Mouse (Mus musculus): Measurements from ENCODE around the gene 4930442H23Rik. TPM values are rescaled to one million over a fixed set of nuclear protein-coding genes. Genes with fewer than 3 reads are reported as not detected.

4930442H23Rik gene
- polyA plus RNA-seq, 1 experiment from 2014 or later = not detected

GRCm38 (mm10) chr10:81192270-81192967, 8.8 kb upstream of the 4930442H23Rik start:
- no peaks in the 10 kb centered on the region for H3K27me3 ChIP-seq (ENCODE audit: control insufficient read depth, insufficient read depth, low read length)
- peak overlapping the region; percentile 56 for H3K4me3 ChIP-seq (ENCODE audit: low read depth, low read length)
- WGBS = under 1% methylated on average over 92 of the region's 93 CpGs
- no peaks in the 10 kb centered on the region for H3K9me3 ChIP-seq (ENCODE audit: control insufficient read depth, low read length)
- H3K27ac ChIP-seq (ENCODE audit: low read depth, low read length) = peak overlapping the region; percentile 97
- peaks cover 12% of the 10 kb centered on the region for H3K36me3 ChIP-seq (ENCODE audit: control insufficient read depth, insufficient read depth, low read length)
- peak; percentile 87 for ATAC-seq (ENCODE audit: low read depth)
- H3K4me1 ChIP-seq (ENCODE audit: control insufficient read depth, insufficient read depth, low read length) = peaks cover 5% of the 10 kb centered on the region
- H3K4me2 ChIP-seq (ENCODE audit: low read depth, low read length) = peak overlapping the region; percentile 98
- H3K9ac ChIP-seq (replicated peaks; ENCODE audit: low read depth, low read length) = peak overlapping the region; percentile 78

GRCm38 (mm10) chr10:81191342-81191982, 7.8 kb upstream of the 4930442H23Rik start:
- Histone ChIP-seq H3K4me1 (ENCODE audit: control insufficient read depth, insufficient read depth, low read length) (peaks cover 5% of the 10 kb centered on the region), H3K4me2 (ENCODE audit: low read depth, low read length) (peak overlapping the region; percentile 98), H3K27ac (ENCODE audit: low read depth, low read length) (peak overlapping the region; percentile 97), H3K27me3 (ENCODE audit: control insufficient read depth, insufficient read depth, low read length) (no peaks in the 10 kb centered on the region), H3K9ac (replicated peaks; ENCODE audit: low read depth, low read length) (no peak overlapping the region), H3K9me3 (ENCODE audit: control insufficient read depth, low read length) (no peaks in the 10 kb centered on the region), H3K4me3 (ENCODE audit: low read depth, low read length) (peak overlapping the region; percentile 56), H3K36me3 (ENCODE audit: control insufficient read depth, insufficient read depth, low read length) (peaks cover 16% of the 10 kb centered on the region)
- ATAC-seq (ENCODE audit: low read depth) = no peak
- 92% methylated on average over 18 of the region's 18 CpGs for WGBS

- Histone ChIP-seq H3K4me1 (ENCODE audit: control insufficient read depth, insufficient read depth, low read length) (peaks cover 5% of the 10 kb centered on the region), H3K9me3 (ENCODE audit: control insufficient read depth, low read length) (no peaks in the 10 kb centered on the region), H3K4me3 (ENCODE audit: low read depth, low read length) (no peak overlapping the region), H3K9ac (replicated peaks; ENCODE audit: low read depth, low read length) (no peak overlapping the region), H3K36me3 (ENCODE audit: control insufficient read depth, insufficient read depth, low read length) (peaks cover 16% of the 10 kb centered on the region), H3K27ac (ENCODE audit: low read depth, low read length) (no peak overlapping the region), H3K27me3 (ENCODE audit: control insufficient read depth, insufficient read depth, low read length) (no peaks in the 10 kb centered on the region), H3K4me2 (ENCODE audit: low read depth, low read length) (no peak overlapping the region)
- ATAC-seq (ENCODE audit: low read depth) = no peak
- 68% methylated on average over 6 of the region's 6 CpGs for WGBS
These were observed 7.3 kb upstream of the 4930442H23Rik start for GRCm38 (mm10) chr10:81190912-81191321.

GRCm38 (mm10) chr10:81190236-81190911, 6.7 kb upstream of the 4930442H23Rik start:
- WGBS = 70% methylated on average over 31 of the region's 31 CpGs
- H3K4me3 ChIP-seq (ENCODE audit: low read depth, low read length) = no peak overlapping the region
- H3K4me2 ChIP-seq (ENCODE audit: low read depth, low read length) = no peak overlapping the region
- no peak overlapping the region for H3K27ac ChIP-seq (ENCODE audit: low read depth, low read length)
- no peaks in the 10 kb centered on the region for H3K9me3 ChIP-seq (ENCODE audit: control insufficient read depth, low read length)
- H3K9ac ChIP-seq (replicated peaks; ENCODE audit: low read depth, low read length) = no peak overlapping the region
- ATAC-seq (ENCODE audit: low read depth) = no peak
- H3K27me3 ChIP-seq (ENCODE audit: control insufficient read depth, insufficient read depth, low read length) = no peaks in the 10 kb centered on the region
- peaks cover 5% of the 10 kb centered on the region for H3K4me1 ChIP-seq (ENCODE audit: control insufficient read depth, insufficient read depth, low read length)
- peaks cover 16% of the 10 kb centered on the region for H3K36me3 ChIP-seq (ENCODE audit: control insufficient read depth, insufficient read depth, low read length)

GRCm38 (mm10) chr10:81189821-81190220, 6.2 kb upstream of the 4930442H23Rik start:
- Histone ChIP-seq H3K4me1 (ENCODE audit: control insufficient read depth, insufficient read depth, low read length) (peaks cover 5% of the 10 kb centered on the region), H3K27ac (ENCODE audit: low read depth, low read length) (no peak overlapping the region), H3K4me3 (ENCODE audit: low read depth, low read length) (no peak overlapping the region), H3K4me2 (ENCODE audit: low read depth, low read length) (no peak overlapping the region), H3K36me3 (ENCODE audit: control insufficient read depth, insufficient read depth, low read length) (peaks cover 16% of the 10 kb centered on the region), H3K27me3 (ENCODE audit: control insufficient read depth, insufficient read depth, low read length) (no peaks in the 10 kb centered on the region), H3K9ac (replicated peaks; ENCODE audit: low read depth, low read length) (no peak overlapping the region), H3K9me3 (ENCODE audit: control insufficient read depth, low read length) (no peaks in the 10 kb centered on the region)
- ATAC-seq (ENCODE audit: low read depth) = no peak
- WGBS = 79% methylated on average over 26 of the region's 26 CpGs

GRCm38 (mm10) chr10:81187161-81187560, 3.5 kb upstream of the 4930442H23Rik start:
- ATAC-seq (ENCODE audit: low read depth) = no peak
- no peaks in the 10 kb centered on the region for H3K27me3 ChIP-seq (ENCODE audit: control insufficient read depth, insufficient read depth, low read length)
- no peak overlapping the region for H3K4me2 ChIP-seq (ENCODE audit: low read depth, low read length)
- WGBS = 94% methylated on average over 9 of the region's 9 CpGs
- no peak overlapping the region for H3K4me3 ChIP-seq (ENCODE audit: low read depth, low read length)
- peaks cover 19% of the 10 kb centered on the region for H3K36me3 ChIP-seq (ENCODE audit: control insufficient read depth, insufficient read depth, low read length)
- no peak overlapping the region for H3K9ac ChIP-seq (replicated peaks; ENCODE audit: low read depth, low read length)
- H3K9me3 ChIP-seq (ENCODE audit: control insufficient read depth, low read length) = no peaks in the 10 kb centered on the region
- no peak overlapping the region for H3K27ac ChIP-seq (ENCODE audit: low read depth, low read length)
- H3K4me1 ChIP-seq (ENCODE audit: control insufficient read depth, insufficient read depth, low read length) = peaks cover 7% of the 10 kb centered on the region

GRCm38 (mm10) chr10:81184765-81185164, 1.1 kb upstream of the 4930442H23Rik start:
- 60% methylated on average over 4 of the region's 4 CpGs for WGBS
- H3K36me3 ChIP-seq (ENCODE audit: control insufficient read depth, insufficient read depth, low read length) = peaks cover 34% of the 10 kb centered on the region
- no peak overlapping the region for H3K9ac ChIP-seq (replicated peaks; ENCODE audit: low read depth, low read length)

GRCm38 (mm10) chr10:81182336-81183333, 1.0 kb downstream of the 4930442H23Rik start, which contains the start of gene Dapk3:
TSS of gene Dapk3 (plus strand) at chr10:81183005.
- no peaks in the 10 kb centered on the region for H3K27me3 ChIP-seq (ENCODE audit: control insufficient read depth, insufficient read depth, low read length)
- no peaks in the 10 kb centered on the region for H3K9me3 ChIP-seq (ENCODE audit: control insufficient read depth, low read length)
- H3K4me2 ChIP-seq (ENCODE audit: low read depth, low read length) = peak within 1 kb of the TSS; percentile 62
- peak; percentile 94 for ATAC-seq (ENCODE audit: low read depth)
- peaks cover 15% of the 10 kb centered on the region for H3K4me1 ChIP-seq (ENCODE audit: control insufficient read depth, insufficient read depth, low read length)
- 4% methylated on average over 53 of the region's 53 CpGs for WGBS
- peak within 1 kb of the TSS; percentile 66 for H3K4me3 ChIP-seq (ENCODE audit: low read depth, low read length)
- peak within 1 kb of the TSS; percentile 64 for H3K9ac ChIP-seq (replicated peaks; ENCODE audit: low read depth, low read length)
- H3K27ac ChIP-seq (ENCODE audit: low read depth, low read length) = peak within 1 kb of the TSS; percentile 88
- H3K36me3 ChIP-seq (ENCODE audit: control insufficient read depth, insufficient read depth, low read length) = peaks cover 54% of the 10 kb centered on the region

More at GRCm38 (mm10) chr10:81184765-81185164, 1.1 kb upstream of the 4930442H23Rik start:
- H3K27ac ChIP-seq (ENCODE audit: low read depth, low read length) = no peak overlapping the region
- no peaks in the 10 kb centered on the region for H3K27me3 ChIP-seq (ENCODE audit: control insufficient read depth, insufficient read depth, low read length)
- no peak overlapping the region for H3K4me2 ChIP-seq (ENCODE audit: low read depth, low read length)
- ATAC-seq (ENCODE audit: low read depth) = no peak
- H3K4me3 ChIP-seq (ENCODE audit: low read depth, low read length) = no peak overlapping the region
- H3K4me1 ChIP-seq (ENCODE audit: control insufficient read depth, insufficient read depth, low read length) = peaks cover 7% of the 10 kb centered on the region
- H3K9me3 ChIP-seq (ENCODE audit: control insufficient read depth, low read length) = no peaks in the 10 kb centered on the region

All from neural tube, embryonic 14.5 days (tissue).